Mouse (Mus musculus): ENCODE measurements at regions not wholly inside any gene's neighbourhood (a gene's known extent, or its start where the extent isn't known, plus 50 kb on each side); places are given as distances from the start of the nearest gene placed in this dataset.
"Not testable (repeated sequence)": the region's sequence is repeated elsewhere in the genome, so short reads cannot be mapped to it uniquely, and the experiment has no call there.

DNA sequence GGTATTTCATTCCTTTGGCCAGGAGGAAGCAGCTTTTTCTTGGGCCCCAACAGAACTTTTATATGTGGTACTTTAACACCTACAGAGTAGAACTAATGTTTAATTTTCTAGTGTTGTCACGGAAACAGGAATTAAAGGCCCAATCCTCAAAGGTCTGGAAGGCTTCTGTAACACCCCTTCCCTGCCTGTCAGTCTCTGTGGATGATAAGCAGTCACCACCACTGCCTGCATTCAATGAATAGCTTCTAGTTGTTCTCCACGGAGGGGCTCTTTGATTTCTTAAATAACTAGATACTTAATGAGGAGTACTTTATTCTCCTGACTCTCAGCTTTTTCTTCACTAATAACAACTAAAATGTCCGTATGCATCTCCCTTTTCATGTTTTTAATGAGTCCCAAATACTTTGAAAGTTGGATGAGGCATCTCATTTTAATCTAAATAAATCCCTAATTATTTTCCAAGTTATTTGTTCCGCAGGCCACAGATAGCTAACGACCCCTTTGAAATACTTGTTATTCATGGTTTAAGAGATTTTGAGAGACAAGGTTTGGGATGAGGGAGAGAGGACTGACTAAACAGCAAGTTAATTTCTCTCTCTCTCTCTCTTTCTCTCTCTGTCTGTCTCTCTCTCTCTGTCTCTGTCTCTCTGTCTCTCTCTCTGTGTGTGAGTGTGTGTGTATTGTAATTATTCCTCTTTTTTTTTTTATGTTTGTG, 686.0 kb upstream of the Ghitm start:
- ATAC-seq (ENCODE audit: low FRiP score): peak; percentile 80; the same call in 1 of the 2 replicates
- Histone ChIP-seq H3K27ac (no peak overlapping the region), H3K9ac (no peak overlapping the region), H3K36me3 (replicated peaks) (no peaks in the 10 kb centered on the region), H3K27me3 (no peaks in the 10 kb centered on the region), H3K4me1 (no peaks in the 10 kb centered on the region), H3K9me3 (no peaks in the 10 kb centered on the region), H3K4me2 (no peak overlapping the region), H3K4me3 (replicated peaks) (no peak overlapping the region)
- 16% methylated on average over 5 of the region's 5 CpGs for WGBS

DNA sequence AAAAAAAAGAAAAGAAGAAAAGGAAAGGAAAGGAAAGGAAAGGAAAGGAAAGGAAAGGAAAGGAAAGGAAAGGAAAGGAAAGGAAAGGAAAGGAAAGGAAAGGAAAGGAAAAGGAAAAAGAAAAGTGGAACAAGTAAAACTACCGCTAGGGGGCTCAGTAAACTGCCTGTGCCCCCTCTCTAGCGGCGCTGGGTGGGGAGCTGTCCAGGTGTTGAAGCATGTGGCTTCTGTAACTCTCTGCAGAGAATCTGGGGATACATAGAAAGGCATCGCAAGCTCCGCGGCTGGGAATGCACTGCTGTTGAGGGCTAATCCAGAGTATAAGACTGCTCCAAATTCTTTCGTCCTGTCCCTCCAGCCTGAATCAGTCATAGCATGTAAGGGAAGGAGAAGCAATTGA, 684.9 kb upstream of the Ghitm start:
- Histone ChIP-seq H3K4me3 (replicated peaks) (no peak overlapping the region), H3K9me3 (no peaks in the 10 kb centered on the region), H3K4me1 (no peaks in the 10 kb centered on the region), H3K36me3 (replicated peaks) (no peaks in the 10 kb centered on the region), H3K27me3 (no peaks in the 10 kb centered on the region), H3K27ac (no peak overlapping the region), H3K4me2 (no peak overlapping the region), H3K9ac (no peak overlapping the region)
- ATAC-seq (ENCODE audit: low FRiP score): 0 out of 2 replicates have a peak, but pooled peaks have one; percentile 30
- WGBS: 23% methylated on average over 7 of the region's 7 CpGs

DNA sequence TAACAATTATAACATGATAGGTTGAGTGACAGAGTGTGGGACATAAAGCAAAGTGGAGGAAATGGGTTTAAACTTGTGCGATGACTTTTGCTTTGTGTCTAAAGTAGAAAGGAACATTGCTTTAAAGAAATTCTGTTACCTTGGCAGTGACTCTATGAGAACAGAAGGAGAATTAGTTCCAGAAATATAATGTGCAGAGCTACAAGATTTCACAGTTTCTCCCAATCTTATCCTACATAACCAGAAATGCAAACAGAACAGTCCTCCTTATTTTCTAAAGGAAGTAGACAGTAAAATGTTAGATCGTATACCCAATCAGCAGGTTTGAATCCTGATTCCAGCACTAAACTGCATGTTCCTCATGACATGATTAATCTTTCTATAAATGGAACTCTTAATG, 660.6 kb upstream of the Ghitm start:
- Histone ChIP-seq H3K4me2 (no peak overlapping the region), H3K9ac (no peak overlapping the region), H3K4me3 (replicated peaks) (no peak overlapping the region), H3K9me3 (no peaks in the 10 kb centered on the region), H3K36me3 (replicated peaks) (no peaks in the 10 kb centered on the region), H3K4me1 (no peaks in the 10 kb centered on the region), H3K27ac (no peak overlapping the region), H3K27me3 (no peaks in the 10 kb centered on the region)
- no peak for ATAC-seq (ENCODE audit: low FRiP score)
- WGBS: 87% methylated on average over 2 of the region's 2 CpGs

DNA sequence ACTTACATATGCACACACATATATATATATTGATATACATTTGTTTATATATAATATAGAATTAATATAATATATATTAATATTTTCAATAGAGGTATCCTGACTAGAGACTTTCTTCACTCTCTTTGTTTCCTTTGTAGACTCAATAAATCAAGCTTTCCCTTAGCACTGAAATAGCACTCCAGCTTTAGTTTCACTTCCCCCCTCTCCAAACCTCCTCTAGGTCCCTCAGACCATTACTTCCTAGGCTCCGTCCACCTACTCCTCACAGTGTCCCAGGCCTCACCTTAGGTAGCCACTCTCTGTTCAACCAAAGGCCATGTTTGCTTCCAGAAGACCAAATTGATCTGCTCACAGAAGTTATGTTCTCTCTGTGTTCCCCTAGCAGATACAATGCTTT, 630.7 kb upstream of the Ghitm start:
- H3K9ac ChIP-seq: no peak overlapping the region
- H3K4me1 ChIP-seq: no peaks in the 10 kb centered on the region
- H3K4me2 ChIP-seq: no peak overlapping the region
- ATAC-seq (ENCODE audit: low FRiP score): no peak
- no peaks in the 10 kb centered on the region for H3K27me3 ChIP-seq
- no peaks in the 10 kb centered on the region for H3K36me3 ChIP-seq (replicated peaks)
- H3K4me3 ChIP-seq (replicated peaks): no peak overlapping the region
- 97% methylated on average over 1 of the region's 1 CpGs for WGBS
- H3K9me3 ChIP-seq: no peaks in the 10 kb centered on the region
- no peak overlapping the region for H3K27ac ChIP-seq

DNA sequence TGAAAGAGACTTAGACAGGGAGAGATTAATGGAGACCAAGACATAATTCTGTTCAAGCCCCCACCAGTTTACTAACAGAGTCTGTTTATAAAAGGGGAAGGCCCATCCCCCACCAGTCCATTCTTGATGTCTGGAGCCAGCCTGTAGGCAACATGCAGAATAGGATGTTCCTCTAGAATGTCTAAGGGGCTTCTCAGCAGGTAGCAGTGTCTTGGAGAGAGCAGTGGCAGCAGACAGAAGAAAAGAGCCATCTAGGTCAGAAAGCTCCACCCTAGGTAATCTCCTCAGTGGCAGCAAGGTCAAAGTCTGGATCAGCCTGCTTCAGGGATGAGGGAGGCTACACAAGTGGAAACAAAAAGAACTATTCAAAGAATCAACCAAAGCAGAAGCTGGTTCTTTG, 614.6 kb upstream of the Ghitm start:
- not testable (repeated sequence) for ATAC-seq (ENCODE audit: low FRiP score); H3K9ac ChIP-seq; H3K27ac ChIP-seq; H3K4me3 ChIP-seq (replicated peaks); H3K4me1 ChIP-seq; H3K9me3 ChIP-seq; H3K4me2 ChIP-seq; H3K36me3 ChIP-seq (replicated peaks); H3K27me3 ChIP-seq

DNA sequence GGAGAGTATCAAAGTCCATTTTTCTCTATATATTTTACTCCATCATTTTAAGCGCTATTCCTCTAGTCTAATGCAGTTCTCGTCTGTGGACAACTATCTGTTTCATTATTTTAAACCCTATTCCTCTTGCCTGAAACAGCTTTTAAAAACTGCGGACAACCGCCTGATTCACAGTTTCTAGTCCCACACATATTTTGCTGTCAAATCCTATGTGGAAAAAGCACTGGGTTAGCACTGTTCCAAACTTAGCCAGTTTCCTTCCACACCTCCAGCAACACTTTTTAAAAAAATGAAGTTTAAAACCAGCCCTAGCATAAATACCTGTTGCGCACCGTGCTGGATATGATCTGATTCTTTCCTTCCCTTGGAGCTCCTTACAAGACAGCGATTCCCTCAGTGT, 614.1 kb upstream of the Ghitm start:
- H3K36me3 ChIP-seq (replicated peaks): no peaks in the 10 kb centered on the region
- H3K4me3 ChIP-seq (replicated peaks): no peak overlapping the region
- H3K9ac ChIP-seq: no peak overlapping the region
- WGBS: 92% methylated on average over 7 of the region's 7 CpGs
- H3K9me3 ChIP-seq: no peaks in the 10 kb centered on the region
- ATAC-seq (ENCODE audit: low FRiP score): no peak
- no peaks in the 10 kb centered on the region for H3K27me3 ChIP-seq
- no peak overlapping the region for H3K27ac ChIP-seq
- H3K4me1 ChIP-seq: no peaks in the 10 kb centered on the region
- H3K4me2 ChIP-seq: no peak overlapping the region

DNA sequence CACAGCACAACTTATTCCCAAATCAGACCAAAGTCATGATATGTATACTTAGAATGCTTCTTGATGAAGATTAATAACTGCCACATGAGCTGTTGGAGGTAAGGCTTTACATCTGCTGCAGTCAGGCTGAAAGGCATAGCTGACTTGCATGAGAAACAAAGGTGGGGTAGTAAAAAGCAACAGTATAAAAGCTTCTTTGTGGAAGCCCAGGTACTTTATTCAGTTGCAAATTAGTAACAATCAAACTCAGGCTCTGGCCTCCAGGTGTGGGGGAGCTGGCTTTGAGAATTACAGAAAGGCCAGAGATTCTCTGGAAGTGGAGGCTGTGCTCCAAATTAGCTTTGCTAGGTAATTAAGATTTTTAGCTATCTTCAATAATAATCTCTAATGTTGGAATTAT, 608.0 kb upstream of the Ghitm start:
- no peak overlapping the region for H3K9ac ChIP-seq
- no peak for ATAC-seq (ENCODE audit: low FRiP score)

DNA sequence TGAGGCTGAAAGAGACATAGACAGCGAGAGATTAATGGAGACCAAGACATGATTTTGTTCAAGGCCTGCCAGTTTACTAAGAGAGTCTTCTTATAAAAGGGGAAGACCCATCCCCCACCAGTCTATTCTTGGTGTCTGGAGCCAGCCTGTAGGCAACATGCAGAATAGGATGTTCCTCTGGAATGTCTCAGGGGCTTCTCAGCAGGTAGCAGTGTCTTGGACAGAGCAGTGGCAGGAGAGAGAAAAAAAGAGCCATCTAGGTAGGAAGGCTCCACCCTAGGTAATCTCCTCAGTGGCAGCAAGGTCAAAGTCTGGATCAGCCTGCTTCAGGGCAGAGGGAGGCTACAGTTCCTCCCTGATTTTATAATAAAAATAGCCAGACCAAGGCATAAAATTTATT, 607.4 kb upstream of the Ghitm start:
- H3K4me2 ChIP-seq; ATAC-seq (ENCODE audit: low FRiP score); H3K36me3 ChIP-seq (replicated peaks); H3K9me3 ChIP-seq; H3K4me1 ChIP-seq; H3K27me3 ChIP-seq; H3K27ac ChIP-seq; H3K4me3 ChIP-seq (replicated peaks); H3K9ac ChIP-seq: not testable (repeated sequence)
- WGBS: 83% methylated on average over 1 of the region's 1 CpGs

More for the DNA sequence above, 608.0 kb upstream of the Ghitm start:
- Histone ChIP-seq H3K4me3 (replicated peaks) (no peak overlapping the region), H3K4me2 (no peak overlapping the region), H3K36me3 (replicated peaks) (no peaks in the 10 kb centered on the region), H3K27ac (no peak overlapping the region), H3K27me3 (no peaks in the 10 kb centered on the region), H3K9me3 (no peaks in the 10 kb centered on the region), H3K4me1 (no peaks in the 10 kb centered on the region)
